In genomic region chr8:117157769-117158091, GRCm38 (mm10) we compare ENCODE assay signal across 8 mouse cellular contexts. TPM values are rescaled to one million over a fixed set of nuclear protein-coding genes. Genes with fewer than 3 reads are reported as not detected.
DNase-seq lines count a peak whose midpoint lies in the region; ATAC-seq and TF ChIP-seq lines count a peak whose summit lies in the region.

No protein-coding gene starts in this region.

- WGBS in bone marrow, adult 2 months: 2% methylated on average over 45 of the region's 45 CpGs
- under 1% methylated on average over 45 of the region's 45 CpGs for WGBS in embryonic facial prominence, embryonic 15.5 days
- WGBS in kidney, embryonic 14.5 days: 1% methylated on average over 41 of the region's 45 CpGs
- under 1% methylated on average over 41 of the region's 45 CpGs for WGBS in limb, embryonic 15.5 days

- TF ChIP-seq CTCF in bone marrow, adult 2 months (IDR thresholded peaks at IDR 0.05; ENCODE audit: control insufficient read depth, insufficient read depth, low read length): no peak

- ATAC-seq in embryonic facial prominence, embryonic 15.5 days (ENCODE audit: insufficient number of reproducible peaks, low FRiP score, low TSS enrichment, low read depth): peak; percentile 95
- peak; percentile 96 for ATAC-seq in kidney, embryonic 14.5 days (ENCODE audit: low FRiP score, low TSS enrichment)
- peak; percentile 91 for ATAC-seq in limb, embryonic 15.5 days (ENCODE audit: insufficient number of reproducible peaks, low FRiP score, low TSS enrichment, low read depth)

- H3K4me3 ChIP-seq in bone marrow, adult 2 months (replicated peaks; ENCODE audit: control insufficient read depth, low read depth, low read length): peak overlapping the region; percentile 87
- peak overlapping the region; percentile 82 for H3K4me3 ChIP-seq in embryonic facial prominence, embryonic 15.5 days (replicated peaks)
- peak overlapping the region; percentile 94 for H3K4me3 ChIP-seq in kidney, embryonic 14.5 days (ENCODE audit: low read length)
- peak overlapping the region; percentile 86 for H3K4me3 ChIP-seq in limb, embryonic 15.5 days

- H3K36me3 ChIP-seq in embryonic facial prominence, embryonic 15.5 days: no peaks in the 10 kb centered on the region
- no peaks in the 10 kb centered on the region for H3K36me3 ChIP-seq in kidney, embryonic 14.5 days (ENCODE audit: control insufficient read depth, insufficient read depth, low read length)
- no peaks in the 10 kb centered on the region for H3K36me3 ChIP-seq in limb, embryonic 15.5 days

- H3K4me2 ChIP-seq in embryonic facial prominence, embryonic 15.5 days (replicated peaks): peak overlapping the region; percentile 82
- peak overlapping the region; percentile 88 for H3K4me2 ChIP-seq in kidney, embryonic 14.5 days (replicated peaks; ENCODE audit: low read depth, low read length)
- H3K4me2 ChIP-seq in limb, embryonic 15.5 days: peak overlapping the region; percentile 81

- H3K4me1 ChIP-seq in bone marrow, adult 2 months (ENCODE audit: control insufficient read depth, insufficient read depth, low read length): no peaks in the 10 kb centered on the region; the same call in 1 of the 2 replicates
- H3K4me1 ChIP-seq in embryonic facial prominence, embryonic 15.5 days: peaks cover 24% of the 10 kb centered on the region
- peaks cover 19% of the 10 kb centered on the region for H3K4me1 ChIP-seq in kidney, embryonic 14.5 days (ENCODE audit: control insufficient read depth, insufficient read depth, low read length)
- H3K4me1 ChIP-seq in limb, embryonic 15.5 days: peaks cover 17% of the 10 kb centered on the region

- TF ChIP-seq POLR2A in bone marrow, adult 2 months (IDR thresholded peaks at IDR 0.05; ENCODE audit: borderline replicate concordance, control insufficient read depth, low read depth, low read length): peak; percentile 80; the same call in 1 of the 2 replicates

- H3K9me3 ChIP-seq in embryonic facial prominence, embryonic 15.5 days (replicated peaks): no peaks in the 10 kb centered on the region
- H3K9me3 ChIP-seq in kidney, embryonic 14.5 days (ENCODE audit: control insufficient read depth, low read length): no peaks in the 10 kb centered on the region
- H3K9me3 ChIP-seq in limb, embryonic 15.5 days: no peaks in the 10 kb centered on the region

- H3K27me3 ChIP-seq in embryonic facial prominence, embryonic 15.5 days: no peaks in the 10 kb centered on the region
- H3K27me3 ChIP-seq in kidney, embryonic 14.5 days (ENCODE audit: control insufficient read depth, insufficient read depth, low read length): no peaks in the 10 kb centered on the region
- H3K27me3 ChIP-seq in limb, embryonic 15.5 days: no peaks in the 10 kb centered on the region

- peak overlapping the region; percentile 93 for H3K9ac ChIP-seq in embryonic facial prominence, embryonic 15.5 days
- H3K9ac ChIP-seq in kidney, embryonic 14.5 days (ENCODE audit: low read depth, low read length): peak overlapping the region; percentile 87
- H3K9ac ChIP-seq in limb, embryonic 15.5 days: peak overlapping the region; percentile 97

- peak overlapping the region; percentile 64 for H3K27ac ChIP-seq in bone marrow, adult 2 months (ENCODE audit: control insufficient read depth, insufficient read depth, low read depth, low read length, poor library complexity)
- H3K27ac ChIP-seq in embryonic facial prominence, embryonic 15.5 days (replicated peaks): peak overlapping the region; percentile 91
- H3K27ac ChIP-seq in kidney, embryonic 14.5 days (ENCODE audit: low read depth, low read length): peak overlapping the region; percentile 83
- peak overlapping the region; percentile 89 for H3K27ac ChIP-seq in limb, embryonic 15.5 days

- peak; percentile 96 for DNase-seq in 416B (ENCODE audit: low read depth)
- peak; percentile 93 to 96 for DNase-seq in heart, adult 9 months (ENCODE audit: low spot score in 2 of 2)
- peak; percentile 90 to 96 for DNase-seq in monocyte, adult 2 months (ENCODE audit: low read depth in 1 of 2, low spot score in 2 of 2)
- DNase-seq in spleen, postnatal 36 days (ENCODE audit: low spot score in 2 of 2): peak; percentile 94

RNA-seq across cellular contexts. Expression of gene Gan, which starts 0.2 kb away (rescaled TPM):
- 2.9 and 3.1 TPM in 2 replicates for polyA plus RNA-seq in bone marrow, adult 2 months (2011; ENCODE audit: insufficient read depth, insufficient read length, low replicate concordance, missing spikeins)
- polyA plus RNA-seq in embryonic facial prominence, embryonic 15.5 days (2015; fragmentation: Nextera tagmentation; extraction: Ambion mirVana): 2.9 and 3.3 TPM in 2 replicates
- 2.7 and 3.1 TPM in 2 replicates for polyA plus RNA-seq in kidney, embryonic 14.5 days (2014; fragmentation: Nextera tagmentation; extraction: Ambion mirVana)
- polyA plus RNA-seq in limb, embryonic 15.5 days (2015; fragmentation: Nextera tagmentation; extraction: Ambion mirVana): 2.6 and 3.7 TPM in 2 replicates

Comparison
In these comparisons a context has a peak if more than half of its experiments do, and no peak if none do; other contexts are left out.
1. Peak in every context shown above with its lines: DNase-seq, ATAC-seq, H3K4me3 ChIP-seq and H3K27ac ChIP-seq.